Mouse (Mus musculus): Measurements from ENCODE around the gene Clp1. TPM values are rescaled to one million over a fixed set of nuclear protein-coding genes. Genes with fewer than 3 reads are reported as not detected.

The Clp1 gene
- 54.4 and 57.0 TPM in 2 replicates for polyA plus RNA-seq (2014; fragmentation: Nextera tagmentation; extraction: Ambion mirVana)

DNA sequence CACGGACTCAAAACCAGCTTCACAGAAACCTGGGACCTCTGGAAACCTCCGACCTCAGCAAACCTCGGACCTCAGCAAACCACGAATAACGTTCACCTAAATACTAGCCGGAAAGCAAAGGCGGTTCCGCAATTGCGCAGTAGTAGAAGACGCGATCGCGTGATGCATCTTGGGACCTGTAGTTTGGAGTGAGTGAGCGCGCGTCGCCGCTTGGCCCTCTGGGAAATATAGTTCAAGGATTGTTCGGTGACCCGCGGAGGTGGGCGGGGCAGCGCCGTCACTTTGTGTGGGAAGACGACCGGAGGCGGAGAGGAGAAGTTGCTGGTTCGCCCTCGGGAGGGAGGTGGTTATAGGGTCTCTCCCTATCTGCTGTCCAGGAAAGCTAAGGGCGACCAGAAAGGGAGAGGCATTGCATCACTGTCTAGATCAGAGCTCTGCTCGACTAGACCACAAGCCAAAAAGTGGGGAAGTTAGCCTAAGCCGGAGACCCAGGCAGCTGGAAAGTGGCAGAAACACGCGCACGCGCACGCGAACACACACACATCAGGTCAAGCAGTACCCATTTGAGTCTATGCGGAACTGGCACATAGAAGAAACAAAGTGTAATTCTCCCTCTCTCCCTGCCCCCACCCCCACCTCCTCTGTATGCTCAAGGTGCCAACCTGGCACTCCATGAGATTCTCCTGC is at the start of gene Clp1:
Gene Clp1, minus strand, starts transcription at position 179 of the 687 bp plus-strand sequence.
- peak; percentile 99 for DNase-seq (ENCODE audit: low spot score, missing footprints)
- Histone ChIP-seq H3K36me3 (ENCODE audit: control insufficient read depth, insufficient read depth, low read length) (peaks cover 8% of the 10 kb centered on the region; the same call in 1 of the 2 replicates), H3K27ac (ENCODE audit: low read depth, low read length) (peak within 1 kb of the TSS; percentile 58; the same call in 1 of the 2 replicates), H3K4me2 (peak within 1 kb of the TSS; percentile 88), H3K9me3 (ENCODE audit: control insufficient read depth, low read length) (no peaks in the 10 kb centered on the region), H3K4me3 (ENCODE audit: low read depth, low read length) (peak within 1 kb of the TSS; percentile 61), H3K27me3 (ENCODE audit: control insufficient read depth, insufficient read depth, low read length) (no peaks in the 10 kb centered on the region), H3K9ac (ENCODE audit: low read length) (peak within 1 kb of the TSS; percentile 52), H3K4me1 (ENCODE audit: control insufficient read depth, insufficient read depth, low read length) (peaks cover 14% of the 10 kb centered on the region)
- under 1% methylated on average over 39 of the region's 39 CpGs for WGBS
- ATAC-seq (ENCODE audit: low FRiP score): peak; percentile 97

DNA sequence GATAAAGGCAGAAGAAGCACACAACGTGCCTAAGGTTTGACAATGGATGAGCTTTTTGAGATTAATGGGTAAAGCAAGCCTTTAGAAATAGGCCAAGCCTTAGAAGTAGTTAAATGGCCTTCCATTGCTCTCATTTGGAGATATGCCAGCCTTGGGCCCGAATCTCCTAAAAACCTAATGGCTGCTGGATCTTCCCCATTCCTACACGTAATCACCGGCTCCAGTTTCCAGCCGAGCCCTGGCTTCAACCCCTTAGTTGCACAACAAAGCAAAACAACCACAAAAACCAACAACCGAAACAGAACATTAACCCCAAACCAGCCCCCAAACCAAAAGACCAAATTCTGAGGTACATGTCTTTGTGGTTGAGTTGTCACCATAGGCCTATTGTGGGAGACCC is 48.5 kb upstream of the Clp1 start:
- ATAC-seq (ENCODE audit: low FRiP score) (no peak), DNase-seq (ENCODE audit: low spot score, missing footprints) (no peak)
- Histone ChIP-seq H3K4me2 (no peak overlapping the region), H3K36me3 (ENCODE audit: control insufficient read depth, insufficient read depth, low read length) (no peaks in the 10 kb centered on the region), H3K9me3 (ENCODE audit: control insufficient read depth, low read length) (no peaks in the 10 kb centered on the region), H3K27ac (ENCODE audit: low read depth, low read length) (peak overlapping the region; percentile 52; the same call in 1 of the 2 replicates), H3K27me3 (ENCODE audit: control insufficient read depth, insufficient read depth, low read length) (no peaks in the 10 kb centered on the region), H3K4me3 (ENCODE audit: low read depth, low read length) (no peak overlapping the region), H3K4me1 (ENCODE audit: control insufficient read depth, insufficient read depth, low read length) (peaks cover 9% of the 10 kb centered on the region), H3K9ac (ENCODE audit: low read length) (no peak overlapping the region)
- 83% methylated on average over 6 of the region's 6 CpGs for WGBS

DNA sequence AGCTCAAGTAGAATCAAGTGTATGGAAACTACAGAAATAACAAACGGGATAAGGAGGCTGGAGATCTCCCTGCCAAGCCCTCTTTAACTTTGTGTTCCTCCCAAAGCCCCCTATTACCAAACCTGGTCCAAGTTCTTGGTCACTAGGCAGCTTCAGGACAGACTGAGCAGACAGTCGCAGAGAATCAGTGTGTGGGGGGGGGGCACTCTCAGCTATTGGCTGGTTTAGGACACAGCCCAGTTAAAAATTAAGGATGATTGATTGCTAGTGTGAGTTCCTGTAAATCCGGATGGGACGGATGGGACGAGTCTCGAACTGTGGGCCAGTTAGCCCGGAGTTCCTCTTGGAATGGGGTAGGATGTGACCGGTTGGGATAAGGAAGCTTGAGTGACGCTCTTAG is 48.1 kb upstream of the Clp1 start, which contains the start of gene Serping1:
Gene Serping1, minus strand, starts transcription at position 204 of the 400 bp plus-strand sequence.
- peak within 1 kb of the TSS; percentile 23 for H3K4me3 ChIP-seq (ENCODE audit: low read depth, low read length)
- no peaks in the 10 kb centered on the region for H3K36me3 ChIP-seq (ENCODE audit: control insufficient read depth, insufficient read depth, low read length)
- peak; percentile 51 for ATAC-seq (ENCODE audit: low FRiP score)
- no peaks in the 10 kb centered on the region for H3K27me3 ChIP-seq (ENCODE audit: control insufficient read depth, insufficient read depth, low read length)
- H3K4me1 ChIP-seq (ENCODE audit: control insufficient read depth, insufficient read depth, low read length): peaks cover 9% of the 10 kb centered on the region
- peak; percentile 86 for DNase-seq (ENCODE audit: low spot score, missing footprints)
- H3K9me3 ChIP-seq (ENCODE audit: control insufficient read depth, low read length): no peaks in the 10 kb centered on the region
- 69% methylated on average over 9 of the region's 9 CpGs for WGBS
- H3K4me2 ChIP-seq: peak within 1 kb of the TSS; percentile 49
- H3K9ac ChIP-seq (ENCODE audit: low read length): peak within 1 kb of the TSS; percentile 62
- peak within 1 kb of the TSS; percentile 89 for H3K27ac ChIP-seq (ENCODE audit: low read depth, low read length)

DNA sequence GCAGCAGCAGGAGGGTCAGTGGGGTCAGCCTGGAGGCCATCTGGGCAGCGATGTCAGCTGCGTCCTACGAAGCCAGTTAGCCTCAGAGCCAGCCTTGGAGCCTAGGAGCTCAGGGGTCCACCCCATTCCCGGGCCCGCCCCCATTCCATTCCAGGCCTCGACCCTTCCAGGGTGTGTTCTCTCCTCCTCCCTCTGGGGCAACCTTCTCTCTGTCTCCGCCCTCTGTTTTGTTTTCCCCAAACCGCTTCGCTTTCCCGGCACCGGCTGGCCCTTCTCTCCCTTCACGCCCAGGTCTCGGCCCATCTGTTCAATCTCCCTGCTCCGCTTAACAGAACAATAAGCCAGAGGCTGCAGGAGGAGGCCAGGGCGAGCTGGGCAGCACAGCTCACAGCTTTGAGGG is 47.6 kb upstream of the Clp1 start:
- DNase-seq (ENCODE audit: low spot score, missing footprints): peak; percentile 97
- peak overlapping the region; percentile 62 for H3K9ac ChIP-seq (ENCODE audit: low read length)
- H3K9me3 ChIP-seq (ENCODE audit: control insufficient read depth, low read length): no peaks in the 10 kb centered on the region
- WGBS: under 1% methylated on average over 14 of the region's 15 CpGs
- peak; percentile 97 for ATAC-seq (ENCODE audit: low FRiP score)
- H3K4me3 ChIP-seq (ENCODE audit: low read depth, low read length): peak overlapping the region; percentile 23
- H3K4me1 ChIP-seq (ENCODE audit: control insufficient read depth, insufficient read depth, low read length): peaks cover 9% of the 10 kb centered on the region
- H3K27ac ChIP-seq (ENCODE audit: low read depth, low read length): peak overlapping the region; percentile 89
- H3K27me3 ChIP-seq (ENCODE audit: control insufficient read depth, insufficient read depth, low read length): no peaks in the 10 kb centered on the region
- peak overlapping the region; percentile 49 for H3K4me2 ChIP-seq
- no peaks in the 10 kb centered on the region for H3K36me3 ChIP-seq (ENCODE audit: control insufficient read depth, insufficient read depth, low read length)

DNA sequence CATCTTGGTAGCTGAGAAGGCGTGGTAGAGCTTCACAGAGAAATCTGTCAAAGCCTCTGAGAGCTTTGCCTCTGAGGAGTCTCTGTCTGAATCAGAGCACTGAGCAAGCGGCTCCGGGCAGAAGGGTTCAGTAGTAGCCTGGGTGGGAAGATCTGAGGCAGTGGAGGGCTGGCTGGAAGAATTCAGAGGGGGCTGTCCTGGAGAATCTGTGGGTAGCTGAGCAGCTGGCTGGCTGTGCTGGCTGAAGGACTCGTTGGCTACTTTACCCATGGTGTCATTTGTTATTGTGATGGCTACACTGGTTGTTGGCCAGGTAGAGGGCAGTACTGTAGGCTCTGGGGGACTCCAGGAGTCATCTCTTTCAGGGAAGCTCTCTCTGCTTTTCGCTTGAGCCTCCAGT is 46.0 kb upstream of the Clp1 start:
- Histone ChIP-seq H3K4me2 (no peak overlapping the region), H3K36me3 (ENCODE audit: control insufficient read depth, insufficient read depth, low read length) (no peaks in the 10 kb centered on the region), H3K27me3 (ENCODE audit: control insufficient read depth, insufficient read depth, low read length) (no peaks in the 10 kb centered on the region), H3K4me1 (ENCODE audit: control insufficient read depth, insufficient read depth, low read length) (peaks cover 9% of the 10 kb centered on the region), H3K9ac (ENCODE audit: low read length) (no peak overlapping the region), H3K9me3 (ENCODE audit: control insufficient read depth, low read length) (no peaks in the 10 kb centered on the region), H3K27ac (ENCODE audit: low read depth, low read length) (no peak overlapping the region), H3K4me3 (ENCODE audit: low read depth, low read length) (no peak overlapping the region)
- ATAC-seq (ENCODE audit: low FRiP score) (no peak), DNase-seq (ENCODE audit: low spot score, missing footprints) (no peak)
- WGBS: 91% methylated on average over 5 of the region's 5 CpGs

DNA sequence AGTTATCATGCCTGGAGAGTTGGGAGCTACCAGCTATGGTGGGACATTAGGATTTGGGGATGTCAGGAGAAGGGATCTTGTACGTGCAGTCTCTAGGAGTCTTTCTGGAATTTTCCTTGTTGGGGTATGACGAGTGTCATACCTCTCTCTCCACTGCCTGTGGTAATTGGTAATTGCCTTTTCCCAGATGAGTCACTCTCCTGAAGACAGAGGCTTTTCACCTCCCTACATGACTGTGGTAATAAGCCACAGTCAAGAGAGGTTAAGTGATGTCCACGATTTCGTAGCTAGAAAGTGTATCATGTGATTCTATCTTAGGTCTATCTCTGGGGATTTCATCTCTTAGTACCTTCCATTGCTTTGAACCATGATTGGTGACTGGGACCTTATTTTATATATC is 45.3 kb upstream of the Clp1 start:
- ATAC-seq (ENCODE audit: low FRiP score) (no peak), DNase-seq (ENCODE audit: low spot score, missing footprints) (no peak)
- H3K9ac ChIP-seq (ENCODE audit: low read length): no peak overlapping the region
- peaks cover 9% of the 10 kb centered on the region for H3K4me1 ChIP-seq (ENCODE audit: control insufficient read depth, insufficient read depth, low read length)
- no peak overlapping the region for H3K27ac ChIP-seq (ENCODE audit: low read depth, low read length)
- H3K4me3 ChIP-seq (ENCODE audit: low read depth, low read length): no peak overlapping the region
- no peaks in the 10 kb centered on the region for H3K27me3 ChIP-seq (ENCODE audit: control insufficient read depth, insufficient read depth, low read length)
- H3K4me2 ChIP-seq: no peak overlapping the region
- H3K36me3 ChIP-seq (ENCODE audit: control insufficient read depth, insufficient read depth, low read length): no peaks in the 10 kb centered on the region
- H3K9me3 ChIP-seq (ENCODE audit: control insufficient read depth, low read length): no peaks in the 10 kb centered on the region
- 91% methylated on average over 4 of the region's 4 CpGs for WGBS

DNA sequence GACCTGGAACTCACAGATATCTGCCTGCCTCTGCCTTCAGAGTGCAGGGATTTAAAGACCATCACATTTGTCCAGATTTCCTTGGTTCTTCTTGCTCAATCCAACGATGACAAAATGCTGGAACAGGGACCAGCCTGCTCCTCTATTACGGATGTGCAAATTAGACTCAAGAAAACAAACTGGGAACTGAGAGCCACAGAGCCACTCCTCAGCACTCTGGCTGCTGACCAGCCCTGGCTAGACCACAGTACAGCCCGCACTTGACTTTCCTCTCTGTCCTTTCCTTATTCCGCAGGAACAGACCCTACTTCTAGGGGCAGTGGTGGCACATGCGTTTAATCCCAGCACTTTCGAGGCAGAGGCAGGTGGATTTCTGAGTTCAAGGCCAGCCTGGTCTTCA is 43.4 kb upstream of the Clp1 start:
- H3K4me2 ChIP-seq: no peak overlapping the region
- no peaks in the 10 kb centered on the region for H3K9me3 ChIP-seq (ENCODE audit: control insufficient read depth, low read length)
- ATAC-seq (ENCODE audit: low FRiP score) (no peak), DNase-seq (ENCODE audit: low spot score, missing footprints) (no peak)
- H3K4me1 ChIP-seq (ENCODE audit: control insufficient read depth, insufficient read depth, low read length): peaks cover 9% of the 10 kb centered on the region
- H3K27me3 ChIP-seq (ENCODE audit: control insufficient read depth, insufficient read depth, low read length): no peaks in the 10 kb centered on the region
- WGBS: 80% methylated on average over 6 of the region's 6 CpGs
- no peaks in the 10 kb centered on the region for H3K36me3 ChIP-seq (ENCODE audit: control insufficient read depth, insufficient read depth, low read length)
- no peak overlapping the region for H3K9ac ChIP-seq (ENCODE audit: low read length)
- H3K4me3 ChIP-seq (ENCODE audit: low read depth, low read length): no peak overlapping the region
- H3K27ac ChIP-seq (ENCODE audit: low read depth, low read length): no peak overlapping the region

DNA sequence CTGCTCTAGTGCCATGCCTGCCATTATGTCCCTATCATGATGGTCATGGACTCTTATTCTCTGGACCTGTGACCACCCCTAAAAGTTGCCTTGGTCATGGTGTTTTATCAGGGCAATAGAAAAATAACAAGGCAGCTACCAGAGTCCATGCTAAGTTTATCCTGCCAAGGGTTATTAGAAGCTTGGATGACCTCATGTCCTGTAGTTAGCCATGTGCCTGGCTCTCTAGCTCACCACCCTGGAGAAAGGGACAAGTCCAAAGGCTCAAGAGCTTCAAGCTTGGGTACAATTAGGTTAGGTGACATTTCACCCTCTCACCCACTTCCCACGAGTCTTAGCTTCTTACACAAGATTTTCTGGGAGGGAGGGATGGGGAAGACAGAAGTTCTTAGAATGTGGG is 35.7 kb upstream of the Clp1 start:
- ATAC-seq (ENCODE audit: low FRiP score) (no peak), DNase-seq (ENCODE audit: low spot score, missing footprints) (no peak)
- H3K9ac ChIP-seq (ENCODE audit: low read length): no peak overlapping the region
- no peaks in the 10 kb centered on the region for H3K36me3 ChIP-seq (ENCODE audit: control insufficient read depth, insufficient read depth, low read length)
- no peaks in the 10 kb centered on the region for H3K27me3 ChIP-seq (ENCODE audit: control insufficient read depth, insufficient read depth, low read length)
- H3K4me1 ChIP-seq (ENCODE audit: control insufficient read depth, insufficient read depth, low read length): no peaks in the 10 kb centered on the region
- H3K27ac ChIP-seq (ENCODE audit: low read depth, low read length): no peak overlapping the region
- no peak overlapping the region for H3K4me2 ChIP-seq
- WGBS: 73% methylated on average over 1 of the region's 1 CpGs
- H3K4me3 ChIP-seq (ENCODE audit: low read depth, low read length): no peak overlapping the region
- no peaks in the 10 kb centered on the region for H3K9me3 ChIP-seq (ENCODE audit: control insufficient read depth, low read length)

DNA sequence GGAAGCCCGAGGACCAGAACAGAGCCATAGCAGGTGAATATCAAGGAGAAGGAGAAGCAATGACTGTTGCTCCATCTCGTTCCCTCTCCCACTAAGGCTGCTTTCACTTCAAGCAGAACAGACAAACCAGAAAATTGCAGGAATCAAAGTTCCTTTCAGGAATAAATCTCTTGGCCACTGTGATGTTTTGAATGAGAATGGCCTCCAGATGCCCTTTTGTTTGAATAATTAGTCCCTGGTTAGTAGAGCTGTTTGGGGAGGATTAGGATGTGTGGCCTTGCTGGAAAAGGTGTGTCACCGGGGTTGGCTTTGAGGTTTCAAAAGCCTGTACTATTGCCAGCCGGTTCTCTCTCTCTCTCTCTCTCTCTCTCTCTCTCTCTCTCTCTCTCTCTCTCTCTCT is 35.1 kb upstream of the Clp1 start:
- no peaks in the 10 kb centered on the region for H3K4me1 ChIP-seq (ENCODE audit: control insufficient read depth, insufficient read depth, low read length)

More for the DNA sequence above, 35.1 kb upstream of the Clp1 start:
- H3K27me3 ChIP-seq (ENCODE audit: control insufficient read depth, insufficient read depth, low read length): no peaks in the 10 kb centered on the region
- H3K9me3 ChIP-seq (ENCODE audit: control insufficient read depth, low read length): no peaks in the 10 kb centered on the region
- no peak for ATAC-seq (ENCODE audit: low FRiP score)
- H3K9ac ChIP-seq (ENCODE audit: low read length): no peak overlapping the region
- H3K4me2 ChIP-seq: no peak overlapping the region
- H3K36me3 ChIP-seq (ENCODE audit: control insufficient read depth, insufficient read depth, low read length): no peaks in the 10 kb centered on the region
- H3K4me3 ChIP-seq (ENCODE audit: low read depth, low read length): no peak overlapping the region
- no peak for DNase-seq (ENCODE audit: low spot score, missing footprints)
- H3K27ac ChIP-seq (ENCODE audit: low read depth, low read length): no peak overlapping the region
- WGBS: 32% methylated on average over 4 of the region's 4 CpGs

All from midbrain, embryonic 11.5 days (tissue).